Mouse (Mus musculus) ovary, adult 2 months (tissue): ENCODE data around the gene Rxrb. TPM values are rescaled to one million over a fixed set of nuclear protein-coding genes. Genes with fewer than 3 reads are reported as not detected.

Experiments used
- polyA plus RNA-seq: library from polyadenylated mRNA; depleted of rRNA; stranded (reverse); fragments of >200 nt; gene quantifications from 2 replicates; pipeline ENCODE4 v1.2.3, GENCODE M21; 2012; rRNA removed

Gene Rxrb
- 85.3 and 124 TPM in 2 replicates for polyA plus RNA-seq

DNA sequence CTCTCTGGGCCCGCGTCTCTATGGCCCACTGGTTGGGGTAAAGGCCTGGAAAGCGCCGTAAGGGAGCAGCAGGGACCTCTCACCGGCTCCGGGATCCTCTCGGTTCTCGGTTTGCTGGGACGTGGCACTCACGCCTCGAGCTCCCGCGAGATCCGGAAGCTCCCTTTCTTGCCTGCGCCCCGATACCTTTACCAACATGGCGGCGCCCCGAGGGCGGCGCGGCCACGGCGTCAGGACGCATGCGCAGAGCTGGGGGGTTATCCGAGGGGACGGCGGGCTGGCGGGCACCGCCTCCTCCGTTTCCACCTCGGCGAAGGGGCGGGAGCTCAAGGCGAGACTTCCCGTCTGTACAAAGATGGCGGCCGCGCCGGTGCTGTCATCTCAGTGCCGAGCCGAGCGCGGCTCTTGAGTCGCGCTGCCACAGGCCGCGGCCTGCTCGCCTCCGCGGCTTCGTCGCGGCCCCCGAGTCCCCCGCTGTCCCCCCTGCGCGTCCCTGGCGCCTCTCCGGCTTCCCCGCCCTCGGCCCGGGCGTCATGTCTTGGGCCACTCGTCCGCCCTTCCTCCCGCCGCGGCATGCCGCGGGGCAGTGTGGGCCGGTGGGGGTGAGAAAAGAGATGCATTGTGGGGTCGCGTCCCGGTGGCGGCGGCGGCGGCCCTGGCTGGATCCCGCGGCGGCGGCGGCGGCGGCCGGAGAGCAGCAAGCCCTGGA is at the start of gene Rxrb, which contains the start of gene Slc39a7:
TSS of gene Rxrb (plus strand) at position 348 of the 709 bp plus-strand sequence.
TSS of gene Slc39a7 (minus strand) at position 218 of the 709 bp plus-strand sequence.

DNA sequence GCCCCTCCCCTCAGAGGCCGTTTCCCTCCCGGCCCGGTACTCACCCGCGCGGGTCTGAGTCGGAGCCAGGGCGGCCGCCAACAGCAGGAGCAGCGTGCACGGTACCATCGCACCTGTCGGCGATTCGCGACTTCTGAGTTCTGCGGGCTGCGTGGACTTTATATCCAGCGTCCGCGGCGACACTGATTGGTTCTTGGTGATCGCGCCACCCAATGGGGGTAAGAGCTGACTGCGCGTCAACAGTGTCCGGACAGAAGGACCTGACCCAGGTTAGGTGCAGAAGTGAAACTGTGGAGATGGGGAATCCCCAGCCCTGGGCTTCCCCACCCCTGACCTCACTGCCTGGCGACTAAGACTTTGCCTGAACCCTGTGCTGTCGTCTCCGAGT is 31.5 kb upstream of the Rxrb start, which contains the start of gene H2-K1:
TSS of gene H2-K1 (minus strand) at position 198 of the 388 bp plus-strand sequence.

DNA sequence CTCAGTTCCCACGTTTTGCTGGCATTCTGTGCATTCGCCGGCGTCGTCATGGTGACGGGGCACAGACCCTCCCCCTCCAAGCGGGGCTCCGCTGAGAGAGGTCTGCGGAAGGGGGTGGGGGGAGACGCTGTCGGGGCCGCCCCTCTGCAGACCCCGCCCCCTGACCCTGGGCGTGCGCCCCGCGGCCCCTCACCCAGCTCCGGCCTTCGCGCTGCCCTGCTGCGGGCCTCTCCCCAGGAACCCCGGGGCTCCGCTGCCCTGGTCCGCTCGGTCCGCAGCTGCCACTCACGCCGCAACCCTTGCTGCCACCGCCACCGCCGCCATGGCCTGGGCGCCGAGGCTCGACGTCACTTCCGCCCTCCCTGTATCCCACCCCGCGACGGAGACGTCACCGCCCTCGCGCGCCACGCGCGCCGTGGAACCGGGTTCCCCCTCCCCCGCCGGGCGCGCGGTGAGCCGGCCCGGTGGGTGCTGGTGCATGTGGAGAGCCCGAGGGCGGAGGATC is 7.2 kb upstream of the Rxrb start, which contains the start of gene Ring1:
TSS of gene Ring1 (minus strand) at position 364 of the 505 bp plus-strand sequence.

DNA sequence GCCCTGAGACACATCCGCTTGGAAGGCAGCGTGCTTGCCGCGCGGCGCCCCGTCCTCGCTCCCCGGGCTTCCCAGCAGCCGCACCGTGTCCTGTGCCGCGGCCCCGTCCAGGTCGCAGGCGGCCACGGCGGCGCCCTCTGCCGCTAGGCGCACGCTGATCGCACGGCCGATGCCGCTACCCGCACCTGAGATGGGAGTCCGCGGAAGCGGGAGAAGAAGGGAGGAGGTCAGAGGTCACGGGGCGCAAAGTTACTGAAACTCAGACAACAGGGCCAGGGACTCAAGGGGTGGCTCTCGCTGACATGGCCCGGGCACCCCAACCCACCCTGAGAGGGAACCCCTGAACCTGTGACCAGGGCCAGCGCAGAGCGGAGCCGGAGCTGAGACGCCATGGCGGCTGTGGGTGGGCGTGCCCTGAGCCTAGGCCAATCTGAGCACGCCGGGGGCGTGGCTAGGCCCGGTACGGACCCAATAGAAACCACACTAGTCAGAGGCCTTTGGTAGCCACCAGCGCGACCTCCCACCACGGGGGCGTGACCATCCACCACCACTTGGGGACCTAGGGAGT is 3.9 kb upstream of the Rxrb start, which contains the start of gene H2-Ke6:
TSS of gene H2-Ke6 (minus strand) at position 405 of the 568 bp plus-strand sequence.

DNA sequence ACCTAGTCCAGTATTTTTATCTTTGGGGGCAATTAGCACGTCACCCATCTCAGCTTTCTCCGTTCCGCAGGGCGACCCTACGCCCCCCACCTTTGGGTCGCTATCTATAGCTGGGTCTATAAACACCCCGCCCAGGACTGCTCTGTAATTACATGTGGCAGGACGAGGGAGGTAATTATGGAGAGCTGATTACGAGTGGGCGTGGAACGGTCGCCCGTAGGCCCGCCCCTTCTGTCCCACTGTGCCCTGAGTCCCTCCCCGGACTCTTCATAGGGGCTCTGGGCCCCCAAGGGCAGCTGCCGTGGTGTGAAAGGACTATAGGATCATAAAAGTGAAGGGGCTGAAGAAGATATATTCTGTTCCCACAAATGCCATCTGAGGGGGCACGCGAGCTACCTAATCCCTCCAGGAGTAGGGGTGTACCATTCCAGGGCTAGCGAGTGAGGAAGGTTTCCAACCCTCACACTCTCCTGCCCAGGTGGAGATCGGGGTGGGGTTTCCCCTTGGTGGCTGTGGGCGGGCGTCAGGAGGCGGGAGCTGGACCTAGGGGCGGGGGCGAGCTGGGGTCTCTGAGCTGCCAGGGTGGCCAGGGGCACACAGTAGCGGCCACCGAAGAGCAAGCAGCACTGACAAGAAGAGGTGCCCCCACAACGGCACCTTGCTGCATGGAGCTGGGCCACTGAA is 7.4 kb downstream of the Rxrb start, which contains the start of gene Col11a2:
TSS of gene Col11a2 (plus strand) at position 560 of the 684 bp plus-strand sequence.

Other genes starting within 250 kb of the Rxrb start
- 133 and 185 TPM in 2 replicates for gene Angptl4, start 250.0 kb upstream of the Rxrb start, polyA plus RNA-seq
- 193 and 200 TPM in 2 replicates for gene Kank3, start 221.3 kb upstream of the Rxrb start, polyA plus RNA-seq
- 1,023 and 1,245 TPM in 2 replicates for gene Rps28, start 207.2 kb upstream of the Rxrb start, polyA plus RNA-seq
- 549 and 689 TPM in 2 replicates for gene Ndufa7, start 207.2 kb upstream of the Rxrb start, polyA plus RNA-seq
- 124 and 183 TPM in 2 replicates for gene Cd320, start 188.7 kb upstream of the Rxrb start, polyA plus RNA-seq
- gene Gm7029, start 158.0 kb upstream of the Rxrb start, polyA plus RNA-seq = not detected in 2 replicates
- 12.1 and 15.3 TPM in 2 replicates for gene Kifc1, start 141.2 kb upstream of the Rxrb start, polyA plus RNA-seq
- gene Platr17, start 126.7 kb upstream of the Rxrb start, polyA plus RNA-seq = 0.43 TPM in 1 of 2 replicates, not detected in the other
- gene Daxx, start 122.4 kb upstream of the Rxrb start, polyA plus RNA-seq = 53.9 and 59.5 TPM in 2 replicates
- gene Tapbp, start 115.9 kb upstream of the Rxrb start, polyA plus RNA-seq = 189 and 212 TPM in 2 replicates
- 105 and 109 TPM in 2 replicates for gene Zbtb22, start 115.9 kb upstream of the Rxrb start, polyA plus RNA-seq
- gene Rgl2, start 102.3 kb upstream of the Rxrb start, polyA plus RNA-seq = 212 and 227 TPM in 2 replicates
- 18.3 and 18.5 TPM in 2 replicates for gene Pfdn6, start 91.5 kb upstream of the Rxrb start, polyA plus RNA-seq
- gene Wdr46, start 91.2 kb upstream of the Rxrb start, polyA plus RNA-seq = 26.7 and 33.0 TPM in 2 replicates
- 13.9 and 15.3 TPM in 2 replicates for gene B3galt4, start 80.3 kb upstream of the Rxrb start, polyA plus RNA-seq
- 65.4 and 80.8 TPM in 2 replicates for gene Vps52, start 76.0 kb upstream of the Rxrb start, polyA plus RNA-seq
- gene Rps18, start 75.8 kb upstream of the Rxrb start, polyA plus RNA-seq = 733 and 1,224 TPM in 2 replicates
- gene H2-K1, start 31.5 kb upstream of the Rxrb start, polyA plus RNA-seq = 968 and 1,399 TPM in 2 replicates
- gene Ring1, start 7.1 kb upstream of the Rxrb start, polyA plus RNA-seq = 133 and 190 TPM in 2 replicates
- gene H2-Ke6, start 3.8 kb upstream of the Rxrb start, polyA plus RNA-seq = 161 and 192 TPM in 2 replicates
- 301 and 303 TPM in 2 replicates for gene Slc39a7, start 130 bp upstream of the Rxrb start, polyA plus RNA-seq
- gene Col11a2, start 7.6 kb downstream of the Rxrb start, polyA plus RNA-seq = 1.5 and 2.2 TPM in 2 replicates
- gene H2-Oa, start 60.5 kb downstream of the Rxrb start, polyA plus RNA-seq = 4.3 and 5.2 TPM in 2 replicates
- gene H2-DMa, start 87.7 kb downstream of the Rxrb start, polyA plus RNA-seq = 27.4 and 34.5 TPM in 2 replicates
- 98.9 and 139 TPM in 2 replicates for gene Brd2, start 90.8 kb downstream of the Rxrb start, polyA plus RNA-seq
- gene H2-DMb2, start 111.5 kb downstream of the Rxrb start, polyA plus RNA-seq = 4.9 and 5.2 TPM in 2 replicates
- 37.1 and 46.2 TPM in 2 replicates for gene H2-DMb1, start 121.3 kb downstream of the Rxrb start, polyA plus RNA-seq
- 31.1 and 34.5 TPM in 2 replicates for gene Tap1, start 155.7 kb downstream of the Rxrb start, polyA plus RNA-seq
- 33.5 and 45.8 TPM in 2 replicates for gene Psmb9, start 156.0 kb downstream of the Rxrb start, polyA plus RNA-seq
- 53.0 and 66.5 TPM in 2 replicates for gene Psmb8, start 165.9 kb downstream of the Rxrb start, polyA plus RNA-seq
- 45.6 and 51.9 TPM in 2 replicates for gene Tap2, start 171.7 kb downstream of the Rxrb start, polyA plus RNA-seq
- gene H2-Ob, start 207.1 kb downstream of the Rxrb start, polyA plus RNA-seq = 4.7 and 5.5 TPM in 2 replicates
- 1,005 and 1,153 TPM in 2 replicates for gene H2-Ab1, start 225.9 kb downstream of the Rxrb start, polyA plus RNA-seq